Mouse (Mus musculus): ENCODE data around the gene Gpr65. TPM values are rescaled to one million over a fixed set of nuclear protein-coding genes. Genes with fewer than 3 reads are reported as not detected.

Gene Gpr65
- total and polyA plus RNA-seq, 3 experiments, result 31.9 to 80.5 (median 80.3) TPM

GRCm38 (mm10) chr12:98244865-98245264 is 23.6 kb upstream of the Gpr65 start (continued):
- peak; percentile 40; the same call in 1 of the 2 replicates for TF ChIP-seq JUND (conservative IDR thresholded peaks at IDR 0.05; ENCODE audit: low read depth, low read length)
- no peak for TF ChIP-seq SIN3A (IDR thresholded peaks at IDR 0.05; ENCODE audit: low read length)
- TF ChIP-seq TBP (conservative IDR thresholded peaks at IDR 0.05; ENCODE audit: low read depth, low read length), result no peak
- TF ChIP-seq MEF2A (IDR thresholded peaks at IDR 0.05; ENCODE audit: borderline replicate concordance, low read depth, low read length), result no peak
- TF ChIP-seq MAZ (IDR thresholded peaks at IDR 0.05; ENCODE audit: low read depth, low read length), result no peak
- no peak for TF ChIP-seq CTCF (conservative IDR thresholded peaks at IDR 0.05 in 1 of 2, IDR thresholded peaks at IDR 0.05 in 1 of 2; ENCODE audit: low read depth in 2 of 2, low read length in 2 of 2)
- no peak for TF ChIP-seq MAFK (IDR thresholded peaks at IDR 0.05; ENCODE audit: insufficient replicate concordance, low read length)
- no peak for TF ChIP-seq TCF12 (IDR thresholded peaks at IDR 0.05; ENCODE audit: low read depth, low read length)
- TF ChIP-seq RAD21 (IDR thresholded peaks at IDR 0.05; ENCODE audit: low read depth, low read length), result no peak; the same call in 1 of the 2 replicates
- TF ChIP-seq EP300 (IDR thresholded peaks at IDR 0.05; ENCODE audit: low read length), result peak; percentile 57; the same call in 1 of the 2 replicates
- peak; percentile 15; the same call in 1 of the 2 replicates for TF ChIP-seq ETS1 (conservative IDR thresholded peaks at IDR 0.05; ENCODE audit: low read depth, low read length)
- TF ChIP-seq ZKSCAN1 (IDR thresholded peaks at IDR 0.05; ENCODE audit: borderline replicate concordance, low read depth, low read length), result no peak

GRCm38 (mm10) chr12:98246835-98247234 is 21.6 kb upstream of the Gpr65 start:
- Histone ChIP-seq H3K27me3 (replicated peaks) (no peaks in the 10 kb centered on the region), H3K36me3 (replicated peaks in 1 of 2; ENCODE audit: control insufficient read depth in 1 of 2, insufficient read depth in 1 of 2, low read length in 1 of 2) (peaks cover 0 to 8% of the 10 kb centered on the region in 2 experiments), H3K79me2 (replicated peaks; ENCODE audit: control insufficient read depth, extremely low read depth, insufficient read depth, poor library complexity, severe bottlenecking) (no peaks in the 10 kb centered on the region), H3K4me2 (ENCODE audit: insufficient read depth, low read depth, poor library complexity, severe bottlenecking) (no peak overlapping the region), H3K9me3 (replicated peaks; ENCODE audit: low read length) (no peaks in the 10 kb centered on the region), H3K4me1 (ENCODE audit: control insufficient read depth in 1 of 2, insufficient read depth in 2 of 2) (peaks cover 11 to 41% of the 10 kb centered on the region in 2 experiments), H3K9ac (ENCODE audit: insufficient read depth, low read depth) (no peak overlapping the region), H3K4me3 (replicated peaks in 1 of 3; ENCODE audit: low read depth in 2 of 3, low read length in 2 of 3, poor library complexity in 1 of 3) (no peak overlapping the region), H3K27ac (ENCODE audit: insufficient read depth, low read depth) (no peak overlapping the region)
- TF ChIP-seq MYC (IDR thresholded peaks at IDR 0.05; ENCODE audit: low read depth, low read length) (0 out of 2 replicates have a peak, but pooled peaks have one; percentile 25), SIN3A (IDR thresholded peaks at IDR 0.05; ENCODE audit: low read length) (peak; percentile 40; the same call in 1 of the 2 replicates), BHLHE40 (IDR thresholded peaks at IDR 0.05; ENCODE audit: low read depth, low read length) (peak; percentile 80), EP300 (IDR thresholded peaks at IDR 0.05; ENCODE audit: low read length) (peak; percentile 78), CHD2 (IDR thresholded peaks at IDR 0.05; ENCODE audit: low read length) (no peak; the same call in 1 of the 2 replicates), ELF1 (IDR thresholded peaks at IDR 0.05; ENCODE audit: low read depth, low read length) (0 out of 2 replicates have a peak, but pooled peaks have one; percentile 14), MAFK (IDR thresholded peaks at IDR 0.05; ENCODE audit: insufficient replicate concordance, low read length) (0 out of 2 replicates have a peak, but pooled peaks have one; percentile 22), MEF2A (IDR thresholded peaks at IDR 0.05; ENCODE audit: borderline replicate concordance, low read depth, low read length) (peak; percentile 24; the same call in 1 of the 2 replicates), E2F4 (IDR thresholded peaks at IDR 0.05; ENCODE audit: insufficient replicate concordance, low read depth, low read length) (no peak), MAZ (IDR thresholded peaks at IDR 0.05; ENCODE audit: low read depth, low read length) (no peak), POLR2A (IDR thresholded peaks at IDR 0.05; ENCODE audit: low read depth, low read length) (no peak), IRF4 (IDR thresholded peaks at IDR 0.05; ENCODE audit: low read depth, low read length) (peak; percentile 56; the same call in 1 of the 2 replicates), ETS1 (conservative IDR thresholded peaks at IDR 0.05; ENCODE audit: low read depth, low read length) (peak; percentile 41; the same call in 1 of the 2 replicates)
- in situ Hi-C loops (cut with MboI; ENCODE audit: low pct_ligation_motif_present, low pct_unique_long_range_greater_than_20kb, low sequenced_read_pairs) (no loop called here), dilution Hi-C loops (cut with MboI; ENCODE audit: extremely low pct_ligation_motif_present, extremely low pct_unique_long_range_greater_than_20kb, low sequenced_read_pairs) (no loop called here)
- peak; percentile 58 for DNase-seq (ENCODE audit: extremely low read depth)

Measured in CH12.LX (cell line).